Mouse (Mus musculus) liver, postnatal 0 days (tissue): ENCODE results near the gene Ebf3. TPM values are rescaled to one million over a fixed set of nuclear protein-coding genes. Genes with fewer than 3 reads are reported as not detected.
A peak's percentile ranks its signal among the peaks of the same experiment; 100 is the strongest.

Source experiments
- ATAC-seq: fragments of 200-750 bp; cut with Nextera tagmentation; 2 replicates; pipeline ENCODE4 v1.8.0; 2017; ENCODE audit warnings: mild to moderate bottlenecking, moderate library complexity
- DNase-seq: peaks from one replicate; pipeline ENCODE4 v3.0.0-alpha.2; 2016
- H3K27ac ChIP-seq: fragments of 300-500 bp; sonication (generic); 2 replicates; pipeline ENCODE4 v1.5.1; 2014; ENCODE audit warnings: antibody characterized with exemption, moderate library complexity, mild to moderate bottlenecking, low read depth
- H3K27me3 ChIP-seq: fragments of 300-500 bp; sonication (generic); 2 replicates; pipeline ENCODE4 v1.6.1; 2014; ENCODE audit warnings: low read length, control low read depth, mixed read lengths; ENCODE audit not compliant: insufficient read depth
- H3K36me3 ChIP-seq: fragments of 300-500 bp; sonication (generic); replicated peaks from 2 replicates; pipeline ENCODE4 v1.6.1; 2014; ENCODE audit warnings: mild to moderate bottlenecking, control low read depth, low read length, moderate library complexity, mixed read lengths; ENCODE audit not compliant: insufficient read depth
- H3K4me1 ChIP-seq: fragments of 300-500 bp; sonication (generic); 2 replicates; pipeline ENCODE4 v1.6.1; 2014; ENCODE audit warnings: antibody characterized with exemption, mild to moderate bottlenecking, control low read depth; ENCODE audit not compliant: insufficient read depth
- H3K4me2 ChIP-seq: fragments of 300-500 bp; sonication (generic); 2 replicates; pipeline ENCODE4 v1.6.1; 2014; ENCODE audit warnings: low read depth, mild to moderate bottlenecking, low read length, moderate library complexity, mixed read lengths
- H3K4me3 ChIP-seq: fragments of 300-500 bp; sonication (generic); 2 replicates; pipeline ENCODE4 v1.5.1; 2014; ENCODE audit warnings: low read depth, low read length
- H3K9ac ChIP-seq: fragments of 300-500 bp; sonication (generic); replicated peaks from 2 replicates; pipeline ENCODE4 v1.6.1; 2014; ENCODE audit warnings: mild to moderate bottlenecking, moderate library complexity
- H3K9me3 ChIP-seq: fragments of 300-500 bp; sonication (generic); 2 replicates; pipeline ENCODE4 v1.6.1; 2016; ENCODE audit warnings: mild to moderate bottlenecking, control low read depth, low read length, mixed read lengths
- CTCF ChIP-seq: sonication (generic); IDR thresholded peaks from 2 replicates; pipeline ENCODE4 v1.5.1; 2016; ENCODE audit warnings: antibody characterized with exemption, low read depth
- EP300 ChIP-seq: IDR thresholded peaks from 2 replicates; pipeline ENCODE4 v1.6.1; 2016; ENCODE audit warnings: antibody characterized with exemption, low read depth, mild to moderate bottlenecking
- WGBS: fragments of 180-500 bp; shearing (Covaris S2); extraction: QIAGEN DNeasy Blood & Tissue Kit; methylation state at CpG from one replicate; pipeline ENCODE4 v1.1.7; 2014; ENCODE audit not compliant: insufficient replicate concordance; 5-methylcytosine and 5-hydroxymethylcytosine counted together
- polyA plus RNA-seq: library from polyadenylated mRNA; unstranded; fragments of >200 nt; fragmentation: Nextera tagmentation; extraction: Ambion mirVana; gene quantifications from 2 replicates; pipeline ENCODE4 v1.2.1, GENCODE M21; 2015

Ebf3 gene
- polyA plus RNA-seq, 1 experiment from 2014 or later: not detected

GRCm38 (mm10) chr7:137312933-137313182, 1.4 kb downstream of the Ebf3 start:
- WGBS: 3% methylated on average over 10 of the region's 10 CpGs
- no peak overlapping the region for H3K9ac ChIP-seq
- no peak for DNase-seq
- no peaks in the 10 kb centered on the region for H3K36me3 ChIP-seq
- peak overlapping the region; percentile 86 for H3K4me2 ChIP-seq
- H3K4me3 ChIP-seq: peak overlapping the region; percentile 55
- TF ChIP-seq CTCF: no peak
- TF ChIP-seq EP300: no peak
- H3K9me3 ChIP-seq: no peaks in the 10 kb centered on the region
- H3K27ac ChIP-seq: no peak overlapping the region
- no peak for ATAC-seq
- peaks cover 97% of the 10 kb centered on the region for H3K27me3 ChIP-seq
- peaks cover 15% of the 10 kb centered on the region for H3K4me1 ChIP-seq

DNA sequence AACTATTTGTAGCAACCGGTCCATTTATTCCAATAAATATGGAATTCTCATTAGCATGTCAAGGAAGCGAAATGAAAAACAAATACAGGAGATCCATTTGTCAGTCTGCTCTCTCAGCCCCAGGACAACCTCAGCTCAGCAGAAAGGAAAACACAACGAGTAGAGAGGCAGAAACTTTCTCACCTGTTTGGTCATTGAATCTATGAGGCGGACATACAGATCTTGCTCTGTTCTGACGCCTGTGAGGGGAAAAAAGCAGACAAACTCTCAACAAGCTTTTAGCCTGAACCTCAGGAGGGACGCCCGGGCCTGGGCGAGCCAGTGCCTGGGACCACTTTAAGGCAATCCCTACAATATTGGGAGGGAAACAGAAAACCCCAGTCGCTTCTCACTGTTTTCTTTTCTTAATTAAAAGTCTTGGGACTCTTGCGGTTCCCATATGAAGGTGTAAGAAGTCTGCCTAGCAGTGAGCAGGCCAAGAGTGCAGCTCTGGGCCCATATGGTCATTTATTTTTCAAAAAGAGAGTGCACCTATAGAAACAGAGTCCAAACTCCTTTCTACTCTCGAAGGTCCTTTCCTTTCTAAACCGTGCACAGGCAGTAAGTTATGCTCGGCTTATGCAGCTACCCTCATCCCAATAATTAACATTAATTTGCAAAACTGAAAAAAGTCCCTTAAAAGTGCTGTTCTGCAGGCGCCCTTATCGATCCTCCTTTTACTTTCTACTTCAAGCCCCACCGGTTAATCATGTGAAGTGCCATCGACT, 1.9 kb downstream of the Ebf3 start:
- Histone ChIP-seq H3K9ac (no peak overlapping the region), H3K4me3 (peak overlapping the region; percentile 55), H3K9me3 (no peaks in the 10 kb centered on the region), H3K27me3 (peaks cover 95% of the 10 kb centered on the region), H3K4me2 (peak overlapping the region; percentile 86), H3K36me3 (no peaks in the 10 kb centered on the region), H3K4me1 (peaks cover 15% of the 10 kb centered on the region), H3K27ac (no peak overlapping the region)
- TF ChIP-seq EP300 (no peak), CTCF (no peak)
- DNase-seq (no peak), ATAC-seq (no peak)
- 9% methylated on average over 17 of the region's 17 CpGs for WGBS

GRCm38 (mm10) chr7:137311341-137312110, 2.7 kb downstream of the Ebf3 start:
- Histone ChIP-seq H3K36me3 (no peaks in the 10 kb centered on the region), H3K9me3 (no peaks in the 10 kb centered on the region), H3K27ac (no peak overlapping the region), H3K4me2 (peak overlapping the region; percentile 48), H3K9ac (no peak overlapping the region), H3K27me3 (peaks cover 95% of the 10 kb centered on the region), H3K4me1 (peaks cover 15% of the 10 kb centered on the region), H3K4me3 (no peak overlapping the region)
- ATAC-seq (no peak), DNase-seq (no peak)
- TF ChIP-seq CTCF (no peak), EP300 (no peak)
- 6% methylated on average over 8 of the region's 8 CpGs for WGBS

DNA sequence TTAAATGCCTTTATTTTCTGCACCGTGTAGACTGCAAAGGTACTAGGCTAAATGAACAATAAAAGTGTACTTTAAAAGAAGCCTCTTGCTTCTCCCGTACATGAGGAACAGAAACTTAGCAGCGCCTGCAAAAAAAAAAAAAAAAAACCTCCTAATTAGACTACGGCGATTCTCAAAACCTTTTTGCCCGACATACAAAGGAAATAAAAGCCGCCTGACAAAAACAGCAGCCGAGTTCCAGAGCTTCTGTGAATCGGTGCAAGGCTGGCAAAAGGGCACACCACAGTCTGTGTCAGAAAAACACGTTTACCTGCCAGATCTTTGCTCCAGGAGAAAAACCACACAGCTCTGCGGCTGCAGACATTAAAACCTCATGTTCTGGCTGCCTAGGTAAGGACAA, 3.4 kb downstream of the Ebf3 start:
- peak overlapping the region; percentile 48 for H3K4me2 ChIP-seq

GRCm38 (mm10) chr7:137310091-137310761, 4.0 kb downstream of the Ebf3 start:
- H3K27me3 ChIP-seq: peaks cover 94% of the 10 kb centered on the region
- TF ChIP-seq CTCF (no peak), EP300 (no peak)
- H3K36me3 ChIP-seq: no peaks in the 10 kb centered on the region
- ATAC-seq (no peak), DNase-seq (no peak)
- 1% methylated on average over 42 of the region's 49 CpGs for WGBS
- no peak overlapping the region for H3K27ac ChIP-seq
- H3K9me3 ChIP-seq: no peaks in the 10 kb centered on the region
- H3K4me3 ChIP-seq: peak overlapping the region; percentile 13
- peaks cover 15% of the 10 kb centered on the region for H3K4me1 ChIP-seq
- no peak overlapping the region for H3K9ac ChIP-seq
- H3K4me2 ChIP-seq: no peak overlapping the region

More for the DNA sequence above, 3.4 kb downstream of the Ebf3 start:
- no peak for TF ChIP-seq EP300
- TF ChIP-seq CTCF: no peak
- DNase-seq: no peak
- no peak for ATAC-seq
- Histone ChIP-seq H3K4me1 (peaks cover 15% of the 10 kb centered on the region), H3K9me3 (no peaks in the 10 kb centered on the region), H3K36me3 (no peaks in the 10 kb centered on the region), H3K9ac (no peak overlapping the region), H3K4me3 (0 out of 2 replicates have a peak overlapping the region, but pooled peaks have one; percentile 13), H3K27me3 (peaks cover 95% of the 10 kb centered on the region), H3K27ac (no peak overlapping the region)
- 3% methylated on average over 11 of the region's 11 CpGs for WGBS
